In the genomic region with DNA sequence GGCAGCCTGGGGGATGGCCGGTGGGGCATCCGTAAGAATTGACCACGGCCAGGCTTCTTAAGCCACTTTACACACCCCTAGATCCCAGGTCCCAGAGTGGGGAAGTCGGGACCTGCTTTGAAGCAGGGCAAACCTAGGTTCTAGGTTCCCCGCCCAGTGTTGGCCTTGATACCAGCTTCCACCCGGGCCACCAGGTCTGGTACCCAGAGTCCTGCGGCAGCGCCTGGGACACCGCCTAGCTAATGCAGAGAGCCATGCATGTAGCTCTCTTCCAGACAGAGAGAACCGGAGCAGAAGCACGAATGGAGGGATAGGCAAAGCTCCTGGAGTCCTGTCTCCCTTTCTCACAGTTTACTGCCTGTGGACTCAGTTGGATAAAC, we compare ENCODE assay signal across 8 mouse cellular contexts. TPM values are rescaled to one million over a fixed set of nuclear protein-coding genes. Genes with fewer than 3 reads are reported as not detected.
DNase-seq lines count a peak whose midpoint lies in the region; ATAC-seq and TF ChIP-seq lines count a peak whose summit lies in the region.

No protein-coding gene starts in this region.

- peak; percentile 34 to 66 for DNase-seq in adrenal gland, adult (ENCODE audit: inconsistent age in 2 of 2, low spot score in 1 of 2)
- DNase-seq in adrenal gland, postnatal 4 days (ENCODE audit: low spot score in 2 of 2) = no peak
- DNase-seq in heart, postnatal 0 days (ENCODE audit: low spot score) = no peak
- DNase-seq in left cerebral cortex, postnatal 25 days (ENCODE audit: low spot score in 2 of 2) = peak; percentile 19 to 32
- DNase-seq in midbrain, postnatal 0 days (ENCODE audit: low spot score) = peak; percentile 52
- peak; percentile 35 for DNase-seq in thymus, postnatal 0 days (ENCODE audit: low spot score)

- H3K27ac ChIP-seq in heart, postnatal 0 days (ENCODE audit: low read depth) = peak overlapping the region; percentile 25; the same call in 1 of the 2 replicates
- H3K27ac ChIP-seq in midbrain, postnatal 0 days (ENCODE audit: low read depth, low read length) = 0 out of 2 replicates have a peak overlapping the region, but pooled peaks have one; percentile 73

- peak overlapping the region; percentile 61 for H3K9ac ChIP-seq in heart, postnatal 0 days (replicated peaks; ENCODE audit: low read depth, low read length)
- H3K9ac ChIP-seq in midbrain, postnatal 0 days (replicated peaks; ENCODE audit: low read length, poor library complexity, severe bottlenecking) = peak overlapping the region; percentile 70

- no peak for TF ChIP-seq CTCF in E14TG2a.4 (conservative IDR thresholded peaks at IDR 0.05; ENCODE audit: low read length)
- TF ChIP-seq CTCF in heart, postnatal 0 days (IDR thresholded peaks at IDR 0.05; ENCODE audit: low read depth) = no peak
- TF ChIP-seq CTCF in midbrain, postnatal 0 days (IDR thresholded peaks at IDR 0.05) = peak; percentile 31

- peak; percentile 15; the same call in 1 of the 2 replicates for ATAC-seq in common myeloid progenitor, adult 5-6 weeks (replicated peaks; ENCODE audit: low read depth, poor library complexity, severe bottlenecking)
- ATAC-seq in heart, postnatal 0 days (ENCODE audit: insufficient read depth, low read depth) = no peak
- ATAC-seq in midbrain, postnatal 0 days (ENCODE audit: low FRiP score) = peak; percentile 53

- no peak for TF ChIP-seq EP300 in heart, postnatal 0 days (IDR thresholded peaks at IDR 0.05; ENCODE audit: low read depth)

- no peaks in the 10 kb centered on the region for H3K9me3 ChIP-seq in E14TG2a.4 (ENCODE audit: low read length)
- H3K9me3 ChIP-seq in heart, postnatal 0 days (replicated peaks; ENCODE audit: control insufficient read depth, low read length) = no peaks in the 10 kb centered on the region
- no peaks in the 10 kb centered on the region for H3K9me3 ChIP-seq in midbrain, postnatal 0 days (ENCODE audit: low read length)

- intact Hi-C loops in left cerebral cortex, postnatal 25 days (cut with DNase I) = no loop called here

- H3K4me2 ChIP-seq in heart, postnatal 0 days (ENCODE audit: low read depth, low read length) = peak overlapping the region; percentile 69
- H3K4me2 ChIP-seq in midbrain, postnatal 0 days (ENCODE audit: low read depth, low read length, poor library complexity, severe bottlenecking) = peak overlapping the region; percentile 82

- H3K27me3 ChIP-seq in E14TG2a.4 (ENCODE audit: insufficient read depth, low read length) = no peaks in the 10 kb centered on the region
- H3K27me3 ChIP-seq in heart, postnatal 0 days (ENCODE audit: control insufficient read depth, insufficient read depth, low read length) = 0 out of 2 replicates have a peak, but pooled peaks cover 8% of the 10 kb centered on the region
- H3K27me3 ChIP-seq in midbrain, postnatal 0 days (ENCODE audit: insufficient read depth, low read length) = no peaks in the 10 kb centered on the region

- H3K4me1 ChIP-seq in E14TG2a.4 (replicated peaks; ENCODE audit: low read depth, low read length) = peaks cover 71% of the 10 kb centered on the region
- peaks cover 9% of the 10 kb centered on the region; the same call in 1 of the 2 replicates for H3K4me1 ChIP-seq in heart, postnatal 0 days (ENCODE audit: control insufficient read depth, insufficient read depth)
- peaks cover 9% of the 10 kb centered on the region; the same call in 1 of the 2 replicates for H3K4me1 ChIP-seq in midbrain, postnatal 0 days (ENCODE audit: insufficient read depth, low read length)

- 3% methylated on average over 11 of the region's 11 CpGs for WGBS in heart, postnatal 0 days
- WGBS in midbrain, postnatal 0 days = under 1% methylated on average over 11 of the region's 11 CpGs

- H3K4me3 ChIP-seq in E14TG2a.4 (replicated peaks; ENCODE audit: low read length) = peak overlapping the region; percentile 94
- peak overlapping the region; percentile 59 for H3K4me3 ChIP-seq in heart, postnatal 0 days (ENCODE audit: low read depth, low read length)
- peak overlapping the region; percentile 81 for H3K4me3 ChIP-seq in midbrain, postnatal 0 days (ENCODE audit: low read depth, low read length)

- H3K36me3 ChIP-seq in E14TG2a.4 (ENCODE audit: insufficient read depth, low read length) = peaks cover 29% of the 10 kb centered on the region
- H3K36me3 ChIP-seq in heart, postnatal 0 days (replicated peaks; ENCODE audit: control insufficient read depth, insufficient read depth, low read length) = no peaks in the 10 kb centered on the region
- H3K36me3 ChIP-seq in midbrain, postnatal 0 days (ENCODE audit: insufficient read depth, low read length) = no peaks in the 10 kb centered on the region

RNA-seq across cellular contexts. Expression of a gene that starts 0.7 kb away (rescaled TPM):
- total RNA-seq in adrenal gland, postnatal 4 days (2021) = 10 to 100 TPM; 58.7 to 74.8 TPM
- total RNA-seq in common myeloid progenitor, adult 5-6 weeks (2017) = under 0.01 and 0.68 TPM in 2 replicates
- total RNA-seq in heart, postnatal 0 days (2014; rRNA removed; ENCODE audit: low replicate concordance) = 26.1 and 29.1 TPM in 2 replicates
- polyA plus RNA-seq in heart, postnatal 0 days (2015; fragmentation: Nextera tagmentation; extraction: Ambion mirVana) = 19.9 and 20.0 TPM in 2 replicates
- total RNA-seq in left cerebral cortex, postnatal 25 days (2021) = 10 to 100 TPM; 13.2 to 15.1 TPM
- total RNA-seq in midbrain, postnatal 0 days (2014; rRNA removed) = 49.6 and 52.7 TPM in 2 replicates
- polyA plus RNA-seq in midbrain, postnatal 0 days (2015; fragmentation: Nextera tagmentation; extraction: Ambion mirVana) = 33.7 and 36.8 TPM in 2 replicates
- polyA plus RNA-seq in thymus, postnatal 0 days (2015; fragmentation: Nextera tagmentation; extraction: Ambion mirVana) = 16.0 and 16.4 TPM in 2 replicates

Comparison
In these comparisons a context has a peak if more than half of its experiments do, and no peak if none do; other contexts are left out.
1. DNase-seq: peak in adrenal gland, adult (2 of 2), left cerebral cortex, postnatal 25 days (2 of 2), midbrain, postnatal 0 days (single experiment) and thymus, postnatal 0 days (single experiment); none in adrenal gland, postnatal 4 days (0 of 2) and heart, postnatal 0 days (single experiment).
2. Peak in every context shown above with its lines, with median percentiles within 50 percentile points of each other: H3K4me3 ChIP-seq.